Mouse (Mus musculus) G1E (cell line): ENCODE results near the gene Kif23.

Experiments used
- CTCF ChIP-seq: IDR thresholded peaks from 2 replicates; pipeline ENCODE4 v1.5.1; 2012; ENCODE audit warnings: low read depth, low read length, inconsistent platforms, mixed read lengths
- TAL1 ChIP-seq: conservative IDR thresholded peaks from 2 replicates; pipeline ENCODE4 v1.6.1; 2012; ENCODE audit warnings: low read depth, low read length, inconsistent platforms, mixed read lengths

GRCm38 (mm10) chr9:61917436-61917835 lies 29.1 kb downstream of the Kif23 start:
- TF ChIP-seq TAL1 (no peak), CTCF (no peak)
